Mouse (Mus musculus) embryo, embryonic 10 days (tissue): ENCODE data around the gene Lrrc73.

Source experiments
- DNase-seq: peaks from one replicate; pipeline ENCODE4 v3.0.0-alpha.2; 2015; ENCODE audit warnings: low spot score

Lrrc73 gene

GRCm38 (mm10) chr17:46253452-46254084 lies at the start of gene Lrrc73:
Gene Lrrc73, plus strand, starts transcription at chr17:46253531.
- peak; percentile 96 for DNase-seq

- DNase-seq = no peak
Observed at GRCm38 (mm10) chr17:46206676-46207075, 46.7 kb upstream of the Lrrc73 start.

- no peak for DNase-seq
Observed at GRCm38 (mm10) chr17:46210550-46210949, 42.8 kb upstream of the Lrrc73 start.

GRCm38 (mm10) chr17:46221601-46222000 lies 31.7 kb upstream of the Lrrc73 start:
- no peak for DNase-seq

- no peak for DNase-seq
Observed at GRCm38 (mm10) chr17:46227576-46227975, 25.8 kb upstream of the Lrrc73 start.

- no peak for DNase-seq
Observed at GRCm38 (mm10) chr17:46236067-46236466, 17.3 kb upstream of the Lrrc73 start.

- DNase-seq = no peak
Observed at GRCm38 (mm10) chr17:46237079-46237478, 16.3 kb upstream of the Lrrc73 start.

- no peak for DNase-seq
Observed at GRCm38 (mm10) chr17:46237480-46237879, 15.9 kb upstream of the Lrrc73 start.

GRCm38 (mm10) chr17:46239516-46240114 lies 13.7 kb upstream of the Lrrc73 start:
- peak; percentile 6 for DNase-seq

- DNase-seq = no peak
Observed at GRCm38 (mm10) chr17:46241471-46241870, 11.9 kb upstream of the Lrrc73 start.

- DNase-seq = no peak
Observed at GRCm38 (mm10) chr17:46242274-46242673, 11.1 kb upstream of the Lrrc73 start.

- peak; percentile 3 for DNase-seq
Observed at GRCm38 (mm10) chr17:46242993-46243392, 10.3 kb upstream of the Lrrc73 start.

- peak; percentile 11 for DNase-seq
Observed at GRCm38 (mm10) chr17:46243624-46244023, 9.7 kb upstream of the Lrrc73 start.

- DNase-seq = peak; percentile 3
Observed at GRCm38 (mm10) chr17:46244579-46244978, 8.8 kb upstream of the Lrrc73 start.

GRCm38 (mm10) chr17:46247512-46248188 lies 5.7 kb upstream of the Lrrc73 start, which contains the start of the genes Polr1c and Yipf3:
Gene Polr1c, minus strand, starts transcription at chr17:46248054.
Gene Yipf3, plus strand, starts transcription at chr17:46248080.
- peak; percentile 99 for DNase-seq

- no peak for DNase-seq
Observed at GRCm38 (mm10) chr17:46248189-46248522, 5.2 kb upstream of the Lrrc73 start.

- DNase-seq = no peak
Observed at GRCm38 (mm10) chr17:46251174-46251573, 2.2 kb upstream of the Lrrc73 start.

- DNase-seq = peak; percentile 69
Observed at GRCm38 (mm10) chr17:46252571-46253451, 520 bp upstream of the Lrrc73 start.

- DNase-seq = no peak
Observed at GRCm38 (mm10) chr17:46254106-46254505, 775 bp downstream of the Lrrc73 start.

GRCm38 (mm10) chr17:46255147-46255546 lies 1.8 kb downstream of the Lrrc73 start:
- no peak for DNase-seq

- DNase-seq = no peak
Observed at GRCm38 (mm10) chr17:46258279-46259053, 5.1 kb downstream of the Lrrc73 start.
